Mouse (Mus musculus): ENCODE measurements at regions not wholly inside any gene's neighbourhood (a gene's known extent, or its start where the extent isn't known, plus 50 kb on each side); places are given as distances from the start of the nearest gene placed in this dataset.
A peak's percentile ranks its signal among the peaks of the same experiment; 100 is the strongest.

- Histone ChIP-seq H3K27ac (no peak overlapping the region), H3K9ac (replicated peaks) (no peak overlapping the region), H3K27me3 (ENCODE audit: control insufficient read depth, insufficient read depth, low read length) (no peaks in the 10 kb centered on the region), H3K4me2 (ENCODE audit: low read depth) (no peak overlapping the region), H3K9me3 (ENCODE audit: control insufficient read depth, low read length) (no peaks in the 10 kb centered on the region), H3K4me1 (replicated peaks; ENCODE audit: control insufficient read depth in 2 of 2, insufficient read depth in 2 of 2, low read length in 1 of 2) (peaks cover 0 to 7% of the 10 kb centered on the region in 2 experiments; a peak in 2 of 4 replicates), H3K4me3 (ENCODE audit: insufficient read depth in 1 of 2, low read depth in 2 of 2, low read length in 2 of 2) (no peak overlapping the region), H3K36me3 (replicated peaks; ENCODE audit: control insufficient read depth, insufficient read depth, low read depth) (no peaks in the 10 kb centered on the region)
- no peak for DNase-seq (ENCODE audit: low read depth in 3 of 3, low spot score in 3 of 3)
- WGBS (ENCODE audit: insufficient replicate concordance), result 34% methylated on average over 7 of the region's 7 CpGs
- TF ChIP-seq EP300 (IDR thresholded peaks at IDR 0.05; ENCODE audit: low read depth), result no peak
- TF ChIP-seq CTCF (IDR thresholded peaks at IDR 0.05; ENCODE audit: low read depth), result no peak
- no peak for ATAC-seq (ENCODE audit: insufficient read depth)
These were observed 158.2 kb downstream of the Hibadh start for GRCm38 (mm10) chr6:52481975-52482374.

DNA sequence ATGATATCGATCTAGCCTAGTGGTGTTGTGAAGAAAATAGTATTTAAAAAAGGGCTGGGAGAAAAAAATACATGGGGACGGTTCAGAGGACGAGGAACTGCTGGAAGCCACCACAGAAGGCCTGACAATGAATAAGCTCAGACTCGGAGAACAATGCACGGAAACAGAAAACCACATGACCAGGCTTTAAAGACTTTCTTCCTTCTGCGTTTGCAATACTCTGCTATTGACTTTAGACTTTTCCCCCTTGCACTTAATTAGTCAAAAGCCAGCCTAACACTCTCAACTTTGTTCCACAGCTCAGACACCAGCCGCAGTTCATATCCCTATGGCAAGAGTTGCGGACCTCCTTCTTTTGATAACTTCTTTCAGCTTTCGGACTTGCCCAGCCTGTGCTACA, 154.0 kb downstream of the Hibadh start:
- H3K4me3 ChIP-seq (ENCODE audit: insufficient read depth in 1 of 2, low read depth in 2 of 2, low read length in 2 of 2), result no peak overlapping the region
- H3K4me2 ChIP-seq (ENCODE audit: low read depth), result no peak overlapping the region
- H3K9me3 ChIP-seq (ENCODE audit: control insufficient read depth, low read length), result no peaks in the 10 kb centered on the region
- TF ChIP-seq EP300 (IDR thresholded peaks at IDR 0.05; ENCODE audit: low read depth) (no peak), CTCF (IDR thresholded peaks at IDR 0.05; ENCODE audit: low read depth) (no peak)
- 0 out of 4 replicates have a peak, but pooled peaks cover 0 to 3% of the 10 kb centered on the region in 2 experiments for H3K4me1 ChIP-seq (replicated peaks; ENCODE audit: control insufficient read depth in 2 of 2, insufficient read depth in 2 of 2, low read length in 1 of 2)
- ATAC-seq (ENCODE audit: insufficient read depth) (no peak), DNase-seq (ENCODE audit: low read depth in 3 of 3, low spot score in 3 of 3) (no peak)
- WGBS (ENCODE audit: insufficient replicate concordance), result 21% methylated on average over 9 of the region's 9 CpGs
- no peak overlapping the region for H3K27ac ChIP-seq
- H3K36me3 ChIP-seq (replicated peaks; ENCODE audit: control insufficient read depth, insufficient read depth, low read depth), result no peaks in the 10 kb centered on the region
- H3K27me3 ChIP-seq (ENCODE audit: control insufficient read depth, insufficient read depth, low read length), result no peaks in the 10 kb centered on the region
- H3K9ac ChIP-seq (replicated peaks), result no peak overlapping the region

GRCm38 (mm10) chr6:52486655-52487054, 153.5 kb downstream of the Hibadh start:
- DNase-seq (ENCODE audit: low read depth in 3 of 3, low spot score in 3 of 3), result no peak
- Histone ChIP-seq H3K36me3 (replicated peaks; ENCODE audit: control insufficient read depth, insufficient read depth, low read depth) (no peaks in the 10 kb centered on the region), H3K4me3 (ENCODE audit: insufficient read depth in 1 of 2, low read depth in 2 of 2, low read length in 2 of 2) (no peak overlapping the region), H3K9me3 (ENCODE audit: control insufficient read depth, low read length) (no peaks in the 10 kb centered on the region), H3K27ac (no peak overlapping the region), H3K4me1 (replicated peaks; ENCODE audit: control insufficient read depth in 2 of 2, insufficient read depth in 2 of 2, low read length in 1 of 2) (0 out of 4 replicates have a peak, but pooled peaks cover 0 to 3% of the 10 kb centered on the region in 2 experiments), H3K9ac (replicated peaks) (no peak overlapping the region), H3K27me3 (ENCODE audit: control insufficient read depth, insufficient read depth, low read length) (no peaks in the 10 kb centered on the region), H3K4me2 (ENCODE audit: low read depth) (no peak overlapping the region)
- ATAC-seq (ENCODE audit: insufficient read depth), result no peak
- TF ChIP-seq EP300 (IDR thresholded peaks at IDR 0.05; ENCODE audit: low read depth), result no peak
- no peak for TF ChIP-seq CTCF (IDR thresholded peaks at IDR 0.05; ENCODE audit: low read depth)
- 41% methylated on average over 4 of the region's 4 CpGs for WGBS (ENCODE audit: insufficient replicate concordance)

DNA sequence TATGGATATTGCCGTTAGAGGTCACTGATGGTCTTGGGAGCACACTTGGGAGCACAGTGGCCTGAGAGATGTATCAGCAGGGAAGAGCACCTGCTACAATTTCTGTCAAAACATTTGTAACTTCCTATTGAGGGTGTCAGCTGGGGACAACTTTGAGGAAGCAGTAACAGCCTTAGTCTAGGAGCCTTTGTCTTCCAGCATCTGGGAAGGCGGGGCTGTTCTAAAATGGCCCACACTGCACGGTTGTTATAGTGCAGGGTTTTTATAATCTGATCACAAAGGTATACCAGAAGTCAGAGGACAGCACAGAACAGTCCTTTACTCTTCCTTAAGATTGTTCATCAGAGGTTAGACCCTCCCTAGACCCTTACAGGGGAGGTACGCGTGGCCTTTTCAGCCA, 152.3 kb downstream of the Hibadh start:
- Histone ChIP-seq H3K9me3 (ENCODE audit: control insufficient read depth, low read length) (no peaks in the 10 kb centered on the region), H3K4me3 (ENCODE audit: insufficient read depth in 1 of 2, low read depth in 2 of 2, low read length in 2 of 2) (no peak overlapping the region), H3K4me1 (replicated peaks; ENCODE audit: control insufficient read depth in 2 of 2, insufficient read depth in 2 of 2, low read length in 1 of 2) (0 out of 4 replicates have a peak, but pooled peaks cover 0 to 3% of the 10 kb centered on the region in 2 experiments), H3K27ac (no peak overlapping the region), H3K4me2 (ENCODE audit: low read depth) (no peak overlapping the region), H3K9ac (replicated peaks) (no peak overlapping the region), H3K27me3 (ENCODE audit: control insufficient read depth, insufficient read depth, low read length) (no peaks in the 10 kb centered on the region), H3K36me3 (replicated peaks; ENCODE audit: control insufficient read depth, insufficient read depth, low read depth) (no peaks in the 10 kb centered on the region)
- ATAC-seq (ENCODE audit: insufficient read depth) (no peak), DNase-seq (ENCODE audit: low read depth in 3 of 3, low spot score in 3 of 3) (no peak)
- WGBS (ENCODE audit: insufficient replicate concordance), result 72% methylated on average over 5 of the region's 5 CpGs
- TF ChIP-seq CTCF (IDR thresholded peaks at IDR 0.05; ENCODE audit: low read depth) (no peak), EP300 (IDR thresholded peaks at IDR 0.05; ENCODE audit: low read depth) (no peak)

- WGBS (ENCODE audit: insufficient replicate concordance), result 56% methylated on average over 14 of the region's 14 CpGs
- H3K4me1 ChIP-seq (replicated peaks; ENCODE audit: control insufficient read depth in 2 of 2, insufficient read depth in 2 of 2, low read length in 1 of 2), result 0 out of 4 replicates have a peak, but pooled peaks cover 0 to under 1% of the 10 kb centered on the region in 2 experiments
These were observed 149.9 kb downstream of the Hibadh start for GRCm38 (mm10) chr6:52490264-52490775.

More at GRCm38 (mm10) chr6:52490264-52490775, 149.9 kb downstream of the Hibadh start:
- H3K27ac ChIP-seq, result no peak overlapping the region
- no peak overlapping the region for H3K9ac ChIP-seq (replicated peaks)
- DNase-seq (ENCODE audit: low read depth in 3 of 3, low spot score in 3 of 3), result no peak
- no peaks in the 10 kb centered on the region for H3K9me3 ChIP-seq (ENCODE audit: control insufficient read depth, low read length)
- no peaks in the 10 kb centered on the region for H3K27me3 ChIP-seq (ENCODE audit: control insufficient read depth, insufficient read depth, low read length)
- H3K36me3 ChIP-seq (replicated peaks; ENCODE audit: control insufficient read depth, insufficient read depth, low read depth), result no peaks in the 10 kb centered on the region
- H3K4me2 ChIP-seq (ENCODE audit: low read depth), result no peak overlapping the region
- TF ChIP-seq CTCF (IDR thresholded peaks at IDR 0.05; ENCODE audit: low read depth) (peak; percentile 50), EP300 (IDR thresholded peaks at IDR 0.05; ENCODE audit: low read depth) (no peak)
- ATAC-seq (ENCODE audit: insufficient read depth), result no peak
- H3K4me3 ChIP-seq (ENCODE audit: insufficient read depth in 1 of 2, low read depth in 2 of 2, low read length in 2 of 2), result no peak overlapping the region
